Mouse (Mus musculus): Measurements from ENCODE around the gene Atg7. TPM values are rescaled to one million over a fixed set of nuclear protein-coding genes. Genes with fewer than 3 reads are reported as not detected.
A peak's percentile ranks its signal among the peaks of the same experiment; 100 is the strongest.
"Not testable (repeated sequence)": the region's sequence is repeated elsewhere in the genome, so short reads cannot be mapped to it uniquely, and the experiment has no call there.

The Atg7 gene
- polyA plus RNA-seq (2012; fragmentation: generic; extraction: Trizol) = 14.7 TPM
- long read RNA-seq, experiment 1, partial matches to known transcripts = 3 of 15 reads
- long read RNA-seq, experiment 1, other reads (novel, unspliced or antisense) = 7 of 15 reads
- long read RNA-seq, experiment 2, transcript Atg7-201 (19 exons, 3,761 nt) = major isoform, 81 of 155 reads
- long read RNA-seq, experiment 2, transcript Atg7-210 (20 exons, 2,459 nt) = minor isoform, 5 of 155 reads
- long read RNA-seq, experiment 2, partial matches to known transcripts = 11 of 155 reads
- long read RNA-seq, experiment 2, other reads (novel, unspliced or antisense) = 56 of 155 reads

GRCm38 (mm10) chr6:114642601-114643528 lies at the start of gene Atg7:
Gene Atg7, plus strand, starts transcription at chr6:114643097.
- H3K27me3 ChIP-seq (ENCODE audit: control insufficient read depth, insufficient read depth, insufficient read length) = no peaks in the 10 kb centered on the region
- H3K79me2 ChIP-seq (ENCODE audit: control insufficient read depth, insufficient read depth) = peaks cover 12% of the 10 kb centered on the region
- TF ChIP-seq CEBPB (IDR thresholded peaks at IDR 0.05; ENCODE audit: low read depth) (peak; percentile 10), MYOD1 (IDR thresholded peaks at IDR 0.05; ENCODE audit: control insufficient read depth, insufficient read length, low read depth) (no peak)
- peaks cover 6% of the 10 kb centered on the region for H3K79me3 ChIP-seq (ENCODE audit: low read depth)
- peak within 1 kb of the TSS; percentile 73 for H3ac ChIP-seq (ENCODE audit: control insufficient read depth, insufficient read length, low read depth)
- no peaks in the 10 kb centered on the region for H3K36me3 ChIP-seq (ENCODE audit: control insufficient read depth, insufficient read depth)
- peak within 1 kb of the TSS; percentile 78 for H3K4me3 ChIP-seq (ENCODE audit: insufficient read depth, poor library complexity, severe bottlenecking)

GRCm38 (mm10) chr6:114614076-114614475 lies 28.8 kb upstream of the Atg7 start:
- H3K79me3 ChIP-seq (ENCODE audit: low read depth); H3K36me3 ChIP-seq (ENCODE audit: control insufficient read depth, insufficient read depth); H3K27me3 ChIP-seq (ENCODE audit: control insufficient read depth, insufficient read depth, insufficient read length); H3K4me3 ChIP-seq (ENCODE audit: insufficient read depth, poor library complexity, severe bottlenecking); H3ac ChIP-seq (ENCODE audit: control insufficient read depth, insufficient read length, low read depth); H3K79me2 ChIP-seq (ENCODE audit: control insufficient read depth, insufficient read depth): not testable (repeated sequence)

DNA sequence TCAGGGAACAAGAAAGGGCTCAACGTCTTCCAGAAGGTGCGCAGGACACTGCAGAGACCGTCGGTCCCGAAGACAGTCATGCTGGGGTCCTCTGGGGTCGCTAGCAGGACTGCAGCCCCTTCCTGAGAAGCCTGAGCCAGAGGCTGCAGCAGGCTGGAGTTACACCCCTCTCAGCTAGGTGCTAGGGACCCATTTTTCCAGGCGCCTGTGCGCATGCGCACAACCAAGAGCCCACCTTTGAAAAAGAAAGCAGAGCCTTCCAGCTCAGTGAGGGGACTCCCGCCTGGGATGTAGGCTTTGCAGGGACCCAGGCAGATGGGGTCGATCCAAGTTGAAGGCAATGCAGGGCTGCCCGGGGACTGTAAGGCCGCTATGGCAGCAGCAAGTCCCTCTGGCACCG lies 9.0 kb upstream of the Atg7 start:
- H3K27me3 ChIP-seq (ENCODE audit: control insufficient read depth, insufficient read depth, insufficient read length); H3K79me3 ChIP-seq (ENCODE audit: low read depth); H3K36me3 ChIP-seq (ENCODE audit: control insufficient read depth, insufficient read depth); H3K4me3 ChIP-seq (ENCODE audit: insufficient read depth, poor library complexity, severe bottlenecking); H3ac ChIP-seq (ENCODE audit: control insufficient read depth, insufficient read length, low read depth); H3K79me2 ChIP-seq (ENCODE audit: control insufficient read depth, insufficient read depth): not testable (repeated sequence)

- H3ac ChIP-seq (ENCODE audit: control insufficient read depth, insufficient read length, low read depth) = peak overlapping the region; percentile 73
- H3K79me2 ChIP-seq (ENCODE audit: control insufficient read depth, insufficient read depth) = peaks cover 12% of the 10 kb centered on the region
- no peak for TF ChIP-seq CTCF (IDR thresholded peaks at IDR 0.05; ENCODE audit: control insufficient read depth, insufficient read depth, insufficient read length)
- no peak for TF ChIP-seq MYOD1 (IDR thresholded peaks at IDR 0.05; ENCODE audit: control insufficient read depth, insufficient read length, low read depth)
- no peak for TF ChIP-seq MYOG (IDR thresholded peaks at IDR 0.05; ENCODE audit: control insufficient read depth, extremely low read depth, insufficient read length)
- no peak for TF ChIP-seq FOSL1 (IDR thresholded peaks at IDR 0.05; ENCODE audit: insufficient read depth, low read length, poor library complexity, severe bottlenecking)
- no peak for TF ChIP-seq USF1 (IDR thresholded peaks at IDR 0.05; ENCODE audit: low read depth)
- no peak for TF ChIP-seq MAX (IDR thresholded peaks at IDR 0.05)
- TF ChIP-seq CEBPB (IDR thresholded peaks at IDR 0.05; ENCODE audit: low read depth) = no peak
- H3K4me3 ChIP-seq (ENCODE audit: insufficient read depth, poor library complexity, severe bottlenecking) = peak overlapping the region; percentile 78
- H3K36me3 ChIP-seq (ENCODE audit: control insufficient read depth, insufficient read depth) = no peaks in the 10 kb centered on the region
- H3K79me3 ChIP-seq (ENCODE audit: low read depth) = peaks cover 6% of the 10 kb centered on the region
- H3K27me3 ChIP-seq (ENCODE audit: control insufficient read depth, insufficient read depth, insufficient read length) = no peaks in the 10 kb centered on the region
Measured at GRCm38 (mm10) chr6:114643716-114644115, 819 bp downstream of the Atg7 start.

GRCm38 (mm10) chr6:114644531-114644930 lies 1.6 kb downstream of the Atg7 start:
- Histone ChIP-seq H3K36me3 (ENCODE audit: control insufficient read depth, insufficient read depth) (no peaks in the 10 kb centered on the region), H3K4me3 (ENCODE audit: insufficient read depth, poor library complexity, severe bottlenecking) (no peak overlapping the region), H3K79me3 (ENCODE audit: low read depth) (peaks cover 6% of the 10 kb centered on the region), H3ac (ENCODE audit: control insufficient read depth, insufficient read length, low read depth) (no peak overlapping the region), H3K27me3 (ENCODE audit: control insufficient read depth, insufficient read depth, insufficient read length) (no peaks in the 10 kb centered on the region), H3K79me2 (ENCODE audit: control insufficient read depth, insufficient read depth) (peaks cover 12% of the 10 kb centered on the region)
- TF ChIP-seq MYOG (IDR thresholded peaks at IDR 0.05; ENCODE audit: control insufficient read depth, extremely low read depth, insufficient read length) (no peak), CTCF (IDR thresholded peaks at IDR 0.05; ENCODE audit: control insufficient read depth, insufficient read depth, insufficient read length) (no peak), MAX (IDR thresholded peaks at IDR 0.05) (no peak), FOSL1 (IDR thresholded peaks at IDR 0.05; ENCODE audit: insufficient read depth, low read length, poor library complexity, severe bottlenecking) (no peak), CEBPB (IDR thresholded peaks at IDR 0.05; ENCODE audit: low read depth) (no peak), USF1 (IDR thresholded peaks at IDR 0.05; ENCODE audit: low read depth) (no peak), MYOD1 (IDR thresholded peaks at IDR 0.05; ENCODE audit: control insufficient read depth, insufficient read length, low read depth) (no peak)

DNA sequence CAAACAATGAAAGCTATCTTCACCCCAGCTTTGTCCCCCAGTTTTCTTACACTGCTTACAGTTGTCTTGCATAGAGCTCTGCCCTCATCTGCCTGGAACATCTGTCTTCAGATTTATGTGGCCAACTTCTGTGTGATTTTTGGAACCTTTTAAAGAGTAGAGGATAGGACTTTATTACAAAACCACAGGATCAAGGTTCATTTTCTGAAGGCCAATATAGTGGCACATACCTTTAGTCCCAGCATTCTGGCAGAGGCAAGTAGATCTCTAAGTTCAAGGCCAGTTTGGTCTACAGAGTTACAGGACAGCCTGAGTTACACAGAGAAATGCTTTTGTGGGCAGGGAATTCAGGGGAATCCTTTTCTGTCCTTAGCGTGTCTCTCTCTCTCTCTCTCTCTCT lies 3.3 kb downstream of the Atg7 start:
- H3K27me3 ChIP-seq (ENCODE audit: control insufficient read depth, insufficient read depth, insufficient read length) = no peaks in the 10 kb centered on the region
- H3K79me2 ChIP-seq (ENCODE audit: control insufficient read depth, insufficient read depth) = peaks cover 12% of the 10 kb centered on the region
- no peak overlapping the region for H3K4me3 ChIP-seq (ENCODE audit: insufficient read depth, poor library complexity, severe bottlenecking)
- H3K79me3 ChIP-seq (ENCODE audit: low read depth) = peaks cover 6% of the 10 kb centered on the region
- H3ac ChIP-seq (ENCODE audit: control insufficient read depth, insufficient read length, low read depth) = no peak overlapping the region
- no peaks in the 10 kb centered on the region for H3K36me3 ChIP-seq (ENCODE audit: control insufficient read depth, insufficient read depth)
- TF ChIP-seq MYOG (IDR thresholded peaks at IDR 0.05; ENCODE audit: control insufficient read depth, extremely low read depth, insufficient read length) (no peak), FOSL1 (IDR thresholded peaks at IDR 0.05; ENCODE audit: insufficient read depth, low read length, poor library complexity, severe bottlenecking) (no peak), MYOD1 (IDR thresholded peaks at IDR 0.05; ENCODE audit: control insufficient read depth, insufficient read length, low read depth) (no peak), MAX (IDR thresholded peaks at IDR 0.05) (no peak), USF1 (IDR thresholded peaks at IDR 0.05; ENCODE audit: low read depth) (no peak), CTCF (IDR thresholded peaks at IDR 0.05; ENCODE audit: control insufficient read depth, insufficient read depth, insufficient read length) (no peak), CEBPB (IDR thresholded peaks at IDR 0.05; ENCODE audit: low read depth) (no peak)

Data from C2C12 (cell line).